Mouse (Mus musculus): Measurements from ENCODE around the gene Ptprg. TPM values are rescaled to one million over a fixed set of nuclear protein-coding genes. Genes with fewer than 3 reads are reported as not detected.
A peak's percentile ranks its signal among the peaks of the same experiment; 100 is the strongest.

Ptprg gene
- polyA plus RNA-seq, 1 experiment, result 57.2 TPM

DNA sequence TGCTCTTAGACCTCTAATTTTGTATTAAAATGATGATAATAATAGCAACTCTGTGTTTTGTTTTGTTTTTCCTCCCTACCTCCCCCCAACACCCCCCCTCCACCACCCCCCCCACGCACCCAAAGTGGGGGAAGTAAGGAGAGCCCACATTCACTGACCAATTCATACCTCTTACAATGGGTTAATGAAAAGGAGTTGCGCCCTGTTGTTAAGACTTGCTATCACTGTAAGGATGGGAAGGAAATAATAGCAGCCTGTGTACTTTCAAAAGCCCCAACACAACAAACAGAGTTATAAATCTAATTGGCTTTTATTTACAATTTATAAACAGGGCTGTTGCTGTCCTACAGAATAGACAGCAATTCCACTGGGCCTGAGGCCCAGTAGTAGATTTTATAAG is 130.8 kb downstream of the Ptprg start:
- DNase-seq (ENCODE audit: low read depth), result no peak

DNA sequence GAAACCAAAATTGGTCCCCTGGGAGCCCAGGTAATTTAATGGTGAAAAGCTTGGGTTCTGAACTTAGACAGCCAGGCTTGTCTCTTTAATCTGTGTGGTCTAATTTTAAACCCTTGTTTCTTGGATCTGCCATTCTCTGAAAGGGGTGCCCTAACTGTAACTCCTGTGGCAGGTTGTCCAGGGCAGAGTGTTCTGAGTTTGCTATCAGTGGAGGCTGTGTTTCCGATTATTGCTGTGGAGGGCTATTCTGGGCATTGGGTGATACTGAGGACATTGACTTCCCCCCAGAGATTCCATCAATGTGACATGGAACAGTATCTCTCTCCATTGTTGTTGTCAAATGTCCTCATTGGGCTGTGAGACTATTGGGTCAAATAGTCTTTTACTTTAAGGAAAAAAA is 134.2 kb downstream of the Ptprg start:
- DNase-seq (ENCODE audit: low read depth), result no peak

DNA sequence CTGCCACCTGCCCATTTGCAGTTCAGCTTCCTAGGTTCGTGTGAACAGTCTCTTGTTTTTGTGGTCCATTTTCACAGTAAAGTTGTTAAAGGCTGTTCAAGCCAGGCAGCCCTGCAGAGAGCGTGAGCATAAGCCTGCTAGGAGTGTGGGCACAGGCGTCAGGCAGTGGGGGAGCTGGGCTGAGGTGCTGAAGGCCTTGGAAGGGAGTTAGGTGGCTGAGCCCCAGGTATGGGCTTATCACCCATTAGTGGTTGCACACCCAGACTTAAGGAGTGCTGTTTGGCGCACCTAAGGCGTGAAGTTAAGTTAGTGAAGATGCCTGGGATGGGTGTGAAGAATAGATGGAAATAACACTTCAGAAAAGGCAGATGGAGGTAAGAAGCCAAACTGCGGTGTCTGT is 134.8 kb downstream of the Ptprg start:
- no peak for DNase-seq (ENCODE audit: low read depth)

DNA sequence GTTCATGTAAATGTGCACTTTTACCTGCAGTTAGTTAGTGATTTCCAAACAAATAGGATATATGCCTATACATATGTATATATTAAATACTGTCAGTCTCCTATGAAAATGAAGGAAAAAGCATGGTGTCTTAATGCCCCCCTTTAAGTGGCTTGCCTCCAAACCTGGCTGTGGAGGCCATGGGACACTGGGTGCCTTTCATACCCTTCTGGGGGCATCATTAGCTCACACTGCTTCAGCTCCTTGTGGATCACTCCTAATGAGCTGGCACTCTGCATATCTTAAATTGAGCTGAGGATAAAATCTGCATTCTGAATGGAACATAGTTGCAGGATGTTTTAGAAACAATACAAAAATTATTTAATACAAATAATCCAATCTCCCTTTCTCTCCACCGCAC is 136.7 kb downstream of the Ptprg start:
- DNase-seq (ENCODE audit: low read depth), result no peak

DNA sequence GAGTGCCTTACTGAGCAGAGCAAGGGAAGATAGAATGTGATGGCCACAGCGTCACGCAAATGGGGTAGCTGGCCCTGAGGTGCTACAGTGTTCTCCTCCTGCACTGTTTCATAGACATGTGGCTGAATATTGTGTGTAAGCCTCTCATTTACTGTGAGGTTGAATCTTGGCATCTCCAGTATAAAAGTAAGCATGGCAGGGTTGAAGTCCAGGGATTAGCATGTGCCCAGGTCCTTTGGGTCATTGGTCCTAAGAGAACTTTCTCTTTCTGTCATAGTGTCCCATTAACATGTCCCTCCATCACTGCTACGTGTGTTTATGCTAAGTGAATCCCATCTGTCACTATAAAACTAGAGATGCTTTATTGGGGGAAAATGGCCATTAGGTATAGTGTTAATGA is 138.2 kb downstream of the Ptprg start:
- DNase-seq (ENCODE audit: low read depth), result no peak

DNA sequence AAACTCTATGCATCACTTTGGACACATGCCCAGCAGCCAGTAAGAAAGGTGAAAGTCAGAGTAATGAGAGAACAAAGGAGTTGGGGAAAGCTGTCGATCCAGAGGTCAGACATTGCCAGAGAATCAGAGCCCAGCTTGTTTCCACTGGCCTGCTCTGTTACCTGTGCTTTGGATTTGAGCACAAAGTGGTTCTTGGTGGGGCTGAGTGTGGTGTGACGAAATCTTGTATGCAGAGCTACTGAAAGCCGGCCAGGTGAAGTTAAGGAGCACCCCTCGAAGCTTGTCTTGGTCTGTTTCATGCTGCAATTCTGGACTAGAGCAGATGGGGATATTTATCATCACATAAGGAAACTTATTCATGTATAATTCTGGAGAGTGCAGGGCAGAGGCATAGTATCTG is 145.5 kb downstream of the Ptprg start:
- DNase-seq (ENCODE audit: low read depth), result no peak

DNA sequence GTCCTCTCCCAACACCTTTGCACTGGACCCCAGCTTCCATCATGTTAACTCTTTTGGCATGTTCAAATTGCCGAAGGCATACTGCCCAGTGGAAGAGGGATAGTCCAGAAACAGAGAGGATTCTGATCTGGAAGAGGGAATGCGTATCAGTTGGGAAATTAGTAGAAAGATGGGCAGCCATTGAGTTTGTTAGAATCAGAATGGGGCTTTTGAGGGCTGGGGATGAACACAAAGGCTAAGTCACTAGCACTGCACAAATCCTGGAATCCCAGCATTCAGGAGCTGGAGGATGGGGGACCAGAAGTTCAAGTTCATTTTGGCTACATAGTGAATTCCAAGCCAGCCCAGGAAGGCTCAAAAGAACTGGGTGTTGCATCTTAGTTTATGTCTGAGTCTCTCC is 146.3 kb downstream of the Ptprg start:
- no peak for DNase-seq (ENCODE audit: low read depth)

DNA sequence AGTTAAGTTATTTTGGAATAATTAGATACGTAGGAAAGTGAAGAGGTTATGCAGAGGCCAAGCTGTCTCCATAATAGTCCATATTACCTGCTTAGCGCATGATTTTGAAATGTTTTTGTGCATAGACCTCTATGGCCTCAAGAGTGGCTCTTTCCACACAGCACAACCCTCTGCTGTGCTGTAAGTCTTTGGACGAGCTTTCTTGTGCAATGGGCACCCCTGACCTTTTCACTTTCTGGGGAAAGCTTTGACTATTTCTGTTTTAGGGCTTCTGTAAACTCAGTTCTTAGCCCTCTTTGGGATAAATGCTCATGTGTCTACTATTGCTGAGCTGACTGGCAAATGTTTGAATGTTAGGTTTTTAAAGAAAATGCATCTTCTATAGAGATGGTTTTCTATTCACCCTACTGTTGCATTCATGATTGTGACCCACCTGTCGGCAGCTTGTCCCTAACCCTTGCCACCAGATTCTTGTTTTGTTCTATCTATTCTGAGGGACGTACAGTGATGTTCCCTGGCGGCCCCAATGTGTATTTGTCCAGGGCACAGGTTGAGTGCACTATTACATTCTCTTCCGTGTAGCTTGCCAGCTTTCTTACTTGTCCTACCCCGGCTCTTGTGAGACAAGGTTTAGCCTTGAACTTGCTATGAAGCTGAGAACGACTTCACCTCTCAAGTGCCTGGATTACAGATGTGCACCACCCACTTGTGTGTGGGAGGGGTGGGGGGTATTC is 148.4 kb downstream of the Ptprg start:
- no peak for DNase-seq (ENCODE audit: low read depth)

DNA sequence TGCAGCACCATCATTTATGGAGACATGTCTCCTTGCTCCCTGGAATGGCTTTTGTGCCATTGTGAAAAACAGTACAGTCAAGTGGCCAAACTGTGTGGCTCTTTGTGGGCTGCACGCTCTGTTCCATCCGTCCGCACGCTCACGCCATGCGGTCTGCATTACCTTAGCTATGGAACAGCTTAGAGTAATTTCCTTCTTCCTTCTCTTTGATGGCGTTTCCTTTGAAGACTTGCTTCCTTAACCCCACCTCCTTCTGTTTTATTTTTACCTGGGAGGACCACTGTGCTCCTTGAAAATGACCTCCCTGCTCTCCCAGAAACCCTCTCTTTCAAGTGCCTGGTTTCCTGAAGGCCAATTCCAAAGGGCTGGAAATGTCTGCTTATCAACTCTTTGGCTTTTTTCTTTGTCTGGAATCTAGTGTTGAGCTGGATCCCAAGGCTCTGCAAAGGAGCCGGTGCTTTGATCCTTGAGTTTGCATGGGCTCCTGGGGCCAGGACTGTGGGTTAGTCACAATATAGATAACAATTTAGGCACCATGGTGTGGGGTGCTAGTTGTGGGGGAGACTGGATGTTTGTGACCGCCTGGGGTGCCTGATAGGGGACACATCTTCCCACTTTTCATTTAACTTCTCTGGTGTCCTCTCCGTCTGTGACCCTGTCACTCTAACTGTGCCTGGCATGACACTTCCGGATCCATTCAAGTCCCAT is 149.6 kb downstream of the Ptprg start:
- DNase-seq (ENCODE audit: low read depth), result no peak

DNA sequence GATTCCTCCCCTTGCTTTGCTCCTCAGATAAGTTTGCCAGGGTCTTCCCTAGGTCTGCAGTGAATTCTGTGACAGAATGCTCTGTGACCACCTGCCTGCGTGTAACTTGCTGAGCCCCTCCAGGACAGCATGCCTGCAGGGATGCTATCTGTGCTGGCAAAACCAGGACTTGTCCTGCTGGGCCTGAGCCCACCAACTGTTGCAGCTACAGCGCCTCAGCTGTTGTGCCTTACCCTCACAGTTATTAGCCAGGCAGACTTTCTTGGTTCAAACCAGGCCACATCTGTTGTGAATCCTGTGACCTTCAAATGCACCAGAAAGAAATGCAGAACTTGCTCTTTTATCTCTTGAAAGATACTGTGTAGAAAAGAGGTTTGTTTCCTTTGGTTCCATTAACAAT is 151.5 kb downstream of the Ptprg start:
- DNase-seq (ENCODE audit: low read depth), result no peak

DNA sequence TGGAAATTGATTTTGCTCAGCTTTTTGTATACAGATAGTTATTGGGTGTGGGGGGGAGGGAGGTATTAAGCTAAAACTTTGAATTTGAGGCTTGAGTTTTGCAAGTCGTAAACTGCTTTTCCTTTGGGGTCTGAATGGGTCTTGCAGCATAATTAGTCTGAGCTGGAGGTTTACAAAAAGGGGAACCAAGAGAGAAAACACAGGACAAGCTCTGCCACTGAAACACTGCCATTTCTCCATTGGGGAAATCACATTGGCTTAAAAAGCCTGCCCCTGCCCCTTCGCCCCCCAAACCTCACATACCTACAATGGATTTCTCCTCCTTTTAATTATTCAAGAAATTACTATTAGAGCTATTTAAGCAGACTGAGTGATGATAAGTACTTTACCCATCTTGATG is 156.0 kb downstream of the Ptprg start:
- no peak for DNase-seq (ENCODE audit: low read depth)

DNA sequence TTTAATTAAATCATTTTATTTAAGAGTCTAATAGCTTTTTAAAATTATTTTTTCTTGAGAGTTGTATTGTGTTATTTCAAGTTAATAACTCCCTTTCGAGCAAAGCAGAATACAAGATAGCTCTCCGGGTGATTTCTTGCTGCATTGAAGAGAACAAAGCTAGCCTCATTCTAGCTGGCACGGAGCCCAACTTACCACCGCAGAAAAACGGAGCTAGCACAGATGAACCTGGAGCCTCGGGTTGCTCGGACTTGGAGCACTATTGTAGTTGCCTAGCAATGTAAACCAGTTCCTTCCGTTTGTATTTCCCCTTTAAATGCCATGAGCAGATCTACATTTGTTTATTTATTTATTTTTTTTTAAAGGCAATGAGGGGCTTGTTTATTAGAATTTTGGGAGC is 156.5 kb downstream of the Ptprg start:
- no peak for DNase-seq (ENCODE audit: low read depth)

DNA sequence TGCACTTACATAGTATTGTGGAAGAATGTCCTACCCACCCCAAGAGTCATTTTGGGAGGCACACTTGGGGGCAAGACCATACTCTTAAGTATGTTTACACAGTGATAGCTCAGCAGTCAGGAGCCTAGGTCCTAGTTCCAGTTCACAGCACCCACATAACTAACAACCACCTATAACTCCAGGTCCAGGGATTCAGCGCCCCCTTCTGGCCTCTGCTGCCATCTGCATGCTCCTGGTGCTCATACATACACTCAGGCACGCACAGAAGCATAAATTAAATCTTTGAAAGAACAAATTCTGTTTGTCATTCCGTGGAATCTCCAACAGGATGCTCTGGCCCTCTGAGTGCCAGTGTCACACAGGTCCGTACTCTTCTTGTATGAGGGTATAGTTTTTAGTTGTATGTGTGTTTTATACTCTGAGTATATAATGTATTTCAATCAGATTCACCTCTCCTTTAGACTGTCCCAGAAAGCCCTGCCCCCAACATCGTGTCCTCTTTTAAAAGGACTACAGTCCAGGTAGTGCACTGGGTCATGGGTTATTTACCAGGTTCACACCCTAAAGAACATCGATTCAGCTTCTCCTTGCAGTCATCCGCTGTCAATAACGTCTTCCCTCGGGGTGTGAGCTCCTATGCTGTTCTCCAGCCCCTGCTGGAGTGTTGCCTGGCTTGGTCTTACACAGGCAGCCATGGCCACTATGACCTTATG is 157.2 kb downstream of the Ptprg start:
- DNase-seq (ENCODE audit: low read depth), result no peak

DNA sequence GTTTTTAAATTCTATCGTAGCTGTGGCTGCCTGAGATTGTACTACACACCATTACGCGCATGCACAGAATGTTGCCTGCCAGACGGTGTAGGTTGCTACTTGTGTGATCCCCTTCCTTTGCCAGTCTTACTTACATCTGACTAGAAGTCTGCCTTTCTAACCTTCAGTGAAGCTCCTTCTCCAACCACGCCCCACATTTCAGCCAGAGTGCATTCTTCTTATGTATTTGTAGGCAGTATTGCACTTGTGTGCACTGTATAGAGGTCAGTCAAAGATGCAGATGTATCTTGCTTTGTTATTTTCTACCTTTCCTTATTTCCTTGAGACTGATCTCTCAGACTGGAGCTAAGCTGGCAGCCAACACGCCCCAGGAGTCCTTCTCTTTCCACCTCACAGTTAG is 158.8 kb downstream of the Ptprg start:
- DNase-seq (ENCODE audit: low read depth), result no peak

DNA sequence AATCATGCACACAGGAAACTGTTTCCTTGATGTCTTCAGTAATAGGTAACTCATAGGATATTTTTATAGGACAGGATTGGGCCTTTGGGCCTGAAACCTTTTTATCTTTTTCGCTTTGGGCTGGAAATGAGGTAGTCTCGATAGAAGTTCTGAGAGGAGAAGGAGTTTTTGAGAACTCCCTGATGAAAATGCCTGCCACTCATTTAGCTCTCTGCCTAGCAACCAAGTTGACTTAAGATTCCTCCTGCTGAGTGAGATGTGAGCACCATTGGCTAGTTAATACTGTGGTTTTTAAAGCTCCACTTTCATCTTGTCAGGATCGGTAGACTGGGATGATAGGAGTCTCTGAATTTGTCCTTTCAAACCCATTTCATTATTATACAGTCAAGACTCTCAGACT is 162.9 kb downstream of the Ptprg start:
- no peak for DNase-seq (ENCODE audit: low read depth)

DNA sequence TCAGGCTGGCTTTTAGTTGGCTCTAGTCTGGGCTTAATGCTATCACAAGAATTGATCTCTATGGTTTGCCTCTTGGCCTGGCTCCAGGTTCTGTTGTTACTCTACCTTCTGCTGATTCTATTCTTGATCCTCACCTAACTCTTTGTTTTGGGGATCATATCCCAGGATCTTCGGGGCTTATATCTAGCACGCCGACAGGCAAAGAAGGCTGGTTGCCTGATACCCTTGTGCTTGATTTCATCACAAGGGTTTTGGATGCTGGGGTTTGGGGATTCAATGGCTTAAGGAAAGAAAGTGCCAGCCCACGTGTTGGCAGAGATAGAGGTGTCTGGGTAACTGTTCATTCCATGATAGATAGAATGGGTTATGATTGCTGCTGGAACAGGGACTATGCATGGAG is 164.9 kb downstream of the Ptprg start:
- DNase-seq (ENCODE audit: low read depth), result peak; percentile 83

DNA sequence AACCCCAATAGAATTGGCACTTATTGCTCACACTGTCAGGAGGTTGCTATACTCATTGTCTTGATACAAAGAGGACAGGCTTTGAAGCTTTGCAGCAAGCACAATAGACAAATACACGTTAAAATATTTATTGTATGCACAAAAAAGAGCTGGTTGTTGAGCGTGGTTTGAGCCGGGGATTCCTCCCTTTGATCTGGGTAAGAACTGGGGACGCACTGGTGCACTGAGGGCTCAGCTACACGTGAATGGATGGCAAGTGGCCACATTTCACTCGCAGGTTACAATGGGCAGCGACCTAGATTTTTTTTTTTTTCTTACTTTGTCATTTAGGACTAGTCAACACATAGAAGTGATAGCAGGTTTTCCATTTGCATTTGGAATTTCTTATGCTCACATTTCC is 165.9 kb downstream of the Ptprg start:
- DNase-seq (ENCODE audit: low read depth), result no peak

DNA sequence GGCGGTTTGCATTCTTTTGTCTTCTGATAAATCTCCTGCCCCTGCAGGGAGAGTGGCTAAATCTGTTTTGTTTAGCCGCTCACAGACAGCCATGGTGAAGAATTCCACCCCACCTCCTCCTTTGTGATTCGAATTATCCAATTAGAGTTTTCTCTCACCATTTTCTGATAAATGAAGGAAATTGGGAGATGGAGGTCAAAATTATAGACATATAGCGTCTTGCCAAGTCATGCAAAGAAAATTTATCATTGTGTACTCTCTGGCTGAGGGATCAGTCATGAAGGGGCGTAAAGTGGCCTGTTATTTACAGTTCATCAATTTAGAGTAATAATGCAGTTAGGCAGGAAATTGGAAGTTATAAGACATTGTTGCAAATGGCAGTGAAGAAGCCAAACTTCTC is 168.8 kb downstream of the Ptprg start:
- DNase-seq (ENCODE audit: low read depth), result no peak

DNA sequence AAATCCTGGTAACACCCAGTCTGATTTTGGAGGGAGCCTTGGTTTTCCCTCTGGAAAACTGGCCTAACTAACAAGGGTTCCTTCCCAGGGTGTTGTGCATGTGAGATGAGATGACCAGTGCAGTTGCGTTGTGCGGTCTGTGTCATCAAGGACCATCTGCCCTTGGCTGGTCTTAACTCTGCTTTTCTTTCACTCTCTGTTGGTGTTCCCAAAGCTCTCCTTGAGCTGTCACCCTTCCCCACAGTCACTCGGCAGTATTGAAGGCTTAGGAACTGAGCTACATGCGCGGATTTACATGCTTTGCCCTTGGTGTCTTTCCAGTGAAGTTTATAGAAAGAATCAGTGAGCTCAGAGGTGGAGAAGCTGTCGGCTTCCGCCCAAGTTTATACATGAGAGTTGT is 170.5 kb downstream of the Ptprg start:
- DNase-seq (ENCODE audit: low read depth), result no peak

DNA sequence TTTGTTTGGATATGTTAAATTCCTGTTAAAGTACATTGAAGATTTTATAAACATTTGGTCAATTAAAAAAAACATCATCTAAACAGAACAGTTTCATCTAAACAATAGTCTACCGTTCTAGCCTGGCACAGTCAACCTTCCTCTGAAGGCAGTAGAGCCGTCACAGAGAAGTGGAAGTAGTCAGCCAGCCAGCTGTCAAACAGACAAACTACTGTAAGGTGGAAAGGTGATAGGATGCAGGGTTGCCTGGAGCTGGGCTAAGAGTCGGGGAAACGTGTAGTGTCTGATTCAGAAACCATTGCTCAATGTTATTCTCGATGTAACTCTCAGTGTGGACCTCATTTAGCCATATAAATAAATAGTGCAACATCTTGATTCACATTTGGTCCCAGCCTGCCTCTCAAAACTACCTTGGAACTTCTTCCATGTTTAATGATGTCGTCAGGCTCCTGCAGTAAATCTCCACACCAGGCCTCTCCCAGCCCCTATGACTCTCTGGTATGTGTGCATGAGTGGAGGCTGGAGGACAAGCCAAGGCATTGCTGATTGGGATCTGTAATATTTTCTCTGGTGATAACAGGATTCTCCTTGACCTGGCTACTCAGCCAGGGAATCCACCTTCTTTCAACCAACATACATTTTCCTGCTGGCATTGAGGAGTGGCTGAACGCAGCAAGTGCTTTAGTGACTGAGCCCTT is 178.0 kb downstream of the Ptprg start:
- DNase-seq (ENCODE audit: low read depth), result no peak

DNA sequence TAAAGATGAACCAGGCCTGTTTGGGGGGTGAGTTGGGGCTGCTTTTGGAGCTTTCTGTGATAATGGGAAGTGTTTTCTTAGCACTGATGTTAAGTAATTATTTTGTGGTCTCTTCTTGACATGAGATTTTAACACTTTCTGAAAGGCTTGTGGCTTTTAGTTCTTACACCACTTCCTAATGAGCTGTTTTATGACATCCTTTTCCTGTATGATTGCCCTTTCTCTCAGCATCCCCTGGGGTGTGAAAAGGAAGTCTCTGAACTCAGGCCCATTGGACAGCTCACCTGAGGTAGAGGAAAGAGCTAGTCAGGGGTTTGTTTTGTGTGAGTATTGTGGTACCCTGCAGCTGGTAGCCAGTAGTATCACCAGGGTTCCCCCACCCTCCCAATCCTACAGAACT is 179.0 kb downstream of the Ptprg start:
- DNase-seq (ENCODE audit: low read depth), result no peak

DNA sequence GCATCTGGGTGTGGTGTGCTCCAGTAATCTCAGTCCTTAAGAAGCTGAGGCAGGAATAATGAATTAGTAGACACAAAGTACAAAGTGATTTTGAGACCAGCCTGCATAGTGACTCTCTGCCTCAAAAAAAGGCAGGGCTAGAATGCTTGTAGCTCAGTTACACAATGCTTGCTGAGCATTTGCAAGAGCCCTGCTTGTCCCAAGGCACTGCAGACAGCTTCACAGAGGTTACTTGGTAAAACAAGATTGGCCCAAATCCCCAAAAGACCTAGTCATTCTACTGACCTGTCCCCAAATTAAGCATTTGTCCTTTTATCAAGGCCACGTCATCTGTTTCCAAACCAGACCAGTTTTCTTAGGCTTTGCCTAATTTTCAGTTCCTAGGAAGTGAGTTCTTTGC is 190.4 kb downstream of the Ptprg start:
- no peak for DNase-seq (ENCODE audit: low read depth)

DNA sequence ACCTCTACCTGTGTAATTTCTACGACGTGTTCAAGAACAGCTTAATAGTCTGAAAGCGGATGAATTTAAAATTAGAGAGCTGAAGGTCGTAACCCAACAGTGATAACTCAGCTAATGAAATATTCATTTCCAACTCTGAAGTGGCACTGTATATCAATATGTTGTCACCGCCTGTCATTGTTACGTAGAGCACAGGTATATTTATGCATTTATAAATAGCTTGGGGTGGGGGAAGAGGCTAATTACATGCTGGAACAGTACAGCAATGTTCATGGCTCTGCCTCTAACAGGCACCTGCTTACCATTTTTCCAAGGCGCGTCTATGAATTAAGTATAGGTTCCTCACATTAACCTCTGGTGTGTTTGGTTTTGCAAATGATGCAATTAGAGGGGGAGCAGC is 199.3 kb downstream of the Ptprg start:
- no peak for DNase-seq (ENCODE audit: low read depth)

All from gonadal fat pad, adult 2 months (tissue).